Mouse (Mus musculus) limb, embryonic 10.5 days (tissue): ENCODE results near the gene Skor1. TPM values are rescaled to one million over a fixed set of nuclear protein-coding genes. Genes with fewer than 3 reads are reported as not detected.

Experiments used
- DNase-seq: peaks from one replicate; pipeline ENCODE4 v3.0.0-alpha.2; 2017; ENCODE audit warnings: low spot score
- H3K27ac ChIP-seq: fragments of 300-500 bp; sonication (generic); 2 replicates; pipeline ENCODE4 v1.5.1; 2016; ENCODE audit warnings: mild to moderate bottlenecking
- H3K27me3 ChIP-seq: fragments of 300-500 bp; sonication (generic); 2 replicates; pipeline ENCODE4 v1.6.1; 2016; ENCODE audit warnings: low read depth, mild to moderate bottlenecking; ENCODE audit not compliant: poor library complexity, severe bottlenecking
- H3K36me3 ChIP-seq: fragments of 300-500 bp; sonication (generic); 2 replicates; pipeline ENCODE4 v1.6.1; 2016; ENCODE audit warnings: mild to moderate bottlenecking, moderate library complexity
- H3K4me1 ChIP-seq: fragments of 300-500 bp; sonication (generic); 2 replicates; pipeline ENCODE4 v1.6.1; 2016
- H3K4me3 ChIP-seq: fragments of 300-500 bp; sonication (generic); 2 replicates; pipeline ENCODE4 v1.5.1; 2016; ENCODE audit warnings: mild to moderate bottlenecking, moderate library complexity
- H3K9me3 ChIP-seq: fragments of 300-500 bp; sonication (generic); replicated peaks from 2 replicates; pipeline ENCODE4 v1.6.1; 2016; ENCODE audit warnings: mild to moderate bottlenecking
- WGBS: fragments of 180-500 bp; shearing (Covaris S2); methylation state at CpG from one replicate; pipeline ENCODE4 v1.1.7; 2016; 5-methylcytosine and 5-hydroxymethylcytosine counted together
- polyA plus RNA-seq: library from polyadenylated mRNA; unstranded; fragments of >200 nt; fragmentation: Nextera tagmentation; extraction: Ambion mirVana; gene quantifications from 2 replicates; pipeline ENCODE4 v1.2.1, GENCODE M21; 2016

Gene Skor1
- polyA plus RNA-seq, 1 experiment from 2014 or later = 0.14 TPM

DNA sequence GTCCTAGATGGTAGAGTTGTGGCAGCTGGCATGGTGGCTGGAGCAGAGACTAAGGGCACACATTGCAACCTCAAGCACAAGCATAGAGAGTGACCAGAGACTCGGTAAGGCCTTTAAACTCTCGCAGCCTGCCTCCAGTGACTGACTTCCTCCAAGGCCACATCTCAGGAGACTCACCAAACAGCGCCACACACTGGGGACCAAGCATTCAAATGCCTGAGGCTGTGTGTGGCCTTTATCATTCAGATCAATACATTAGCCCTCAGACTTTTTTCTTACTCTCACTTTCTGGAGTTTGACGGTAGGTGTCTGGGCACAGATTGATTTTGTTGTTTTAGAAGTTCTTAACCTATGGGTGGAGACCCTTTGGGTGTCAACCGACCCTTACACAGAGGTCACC lies 30.4 kb downstream of the Skor1 start:
- no peak overlapping the region for H3K4me3 ChIP-seq
- H3K9me3 ChIP-seq = no peaks in the 10 kb centered on the region
- no peaks in the 10 kb centered on the region for H3K27me3 ChIP-seq
- no peaks in the 10 kb centered on the region for H3K36me3 ChIP-seq
- no peak for DNase-seq
- H3K27ac ChIP-seq = no peak overlapping the region
- 69% methylated on average over 5 of the region's 5 CpGs for WGBS
- H3K4me1 ChIP-seq = peaks cover 9% of the 10 kb centered on the region

DNA sequence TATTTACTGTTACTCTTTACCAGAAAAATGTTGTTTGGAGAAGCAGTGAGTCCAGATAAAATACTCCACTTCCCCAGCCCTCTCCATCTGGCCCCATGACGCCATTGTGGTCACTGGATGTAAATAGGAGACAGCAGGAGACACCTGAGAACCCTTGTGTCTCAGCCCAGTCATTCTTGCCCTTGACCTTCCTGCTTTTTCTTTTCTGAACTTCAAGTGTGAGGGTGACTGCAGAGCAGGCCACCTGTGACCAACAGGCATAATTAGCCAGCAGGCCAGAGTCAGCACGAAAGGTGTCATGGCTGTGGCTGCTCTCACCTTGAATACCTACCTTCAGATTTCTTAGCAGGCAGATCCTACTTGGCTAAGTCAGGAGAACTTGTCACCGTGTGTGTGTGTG lies 36.2 kb downstream of the Skor1 start:
- no peaks in the 10 kb centered on the region for H3K9me3 ChIP-seq
- 63% methylated on average over 3 of the region's 3 CpGs for WGBS
- DNase-seq = no peak

DNA sequence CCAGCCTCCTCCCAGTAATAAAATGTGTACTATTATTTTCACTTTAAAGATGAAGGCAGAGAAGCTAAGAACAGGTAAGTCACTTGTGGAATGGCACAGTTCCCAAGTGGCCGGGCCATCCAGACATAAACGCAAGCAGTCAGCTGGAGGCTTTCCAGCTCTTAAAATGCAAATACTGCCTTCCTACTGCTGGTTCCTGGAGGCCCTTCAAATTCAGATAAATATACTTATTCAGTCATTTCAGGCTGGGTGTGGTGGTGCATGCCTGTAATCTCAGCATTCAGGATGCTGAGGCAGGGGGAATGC lies 39.0 kb downstream of the Skor1 start:
- WGBS = 43% methylated on average over 2 of the region's 2 CpGs
- peak overlapping the region; percentile 61; the same call in 1 of the 2 replicates for H3K4me3 ChIP-seq
- peaks cover 20% of the 10 kb centered on the region for H3K4me1 ChIP-seq
- H3K27me3 ChIP-seq = no peaks in the 10 kb centered on the region
- H3K27ac ChIP-seq = peak overlapping the region; percentile 97; the same call in 1 of the 2 replicates
- no peaks in the 10 kb centered on the region for H3K36me3 ChIP-seq
- H3K9me3 ChIP-seq = no peaks in the 10 kb centered on the region
- no peak for DNase-seq

More for the DNA sequence above, 36.2 kb downstream of the Skor1 start:
- H3K36me3 ChIP-seq = no peaks in the 10 kb centered on the region
- no peak overlapping the region for H3K27ac ChIP-seq
- no peaks in the 10 kb centered on the region for H3K27me3 ChIP-seq
- no peak overlapping the region for H3K4me3 ChIP-seq
- H3K4me1 ChIP-seq = peaks cover 28% of the 10 kb centered on the region

DNA sequence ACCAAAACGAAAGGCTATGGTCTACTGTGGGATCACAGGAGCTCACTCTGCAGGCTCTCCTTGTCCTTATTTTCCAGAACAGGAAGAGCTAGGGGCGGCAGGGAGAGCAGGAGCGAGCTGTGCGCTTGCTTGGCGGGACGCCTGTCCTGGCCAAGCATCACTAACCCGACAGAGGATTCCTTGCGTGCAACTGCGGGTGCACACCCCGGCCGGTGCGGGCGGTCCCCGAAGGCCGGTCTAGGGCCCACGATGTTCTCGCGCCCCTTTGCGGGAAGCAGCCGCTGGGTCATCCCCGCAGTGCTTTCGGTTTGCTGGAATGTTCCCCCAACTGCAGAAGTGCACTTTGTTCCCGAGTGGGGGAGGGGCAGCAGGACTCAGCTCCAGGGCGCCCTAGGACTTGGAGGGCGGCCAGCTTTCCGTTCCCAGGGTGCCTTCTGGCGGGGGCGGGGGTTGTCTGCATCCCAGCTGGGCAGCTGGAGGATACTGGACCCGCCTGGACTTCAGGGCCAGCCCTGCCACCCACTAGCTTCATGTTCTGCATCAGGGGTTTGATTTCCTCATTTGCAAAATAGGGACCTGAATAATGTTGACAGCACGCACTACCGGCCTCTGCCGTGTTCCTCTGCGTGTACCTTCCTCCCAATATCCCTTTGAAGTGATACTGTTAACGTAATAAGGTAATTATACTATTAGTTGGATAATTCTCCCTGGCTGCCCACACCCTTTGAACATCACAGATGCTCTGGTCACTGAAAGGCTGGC lies 39.6 kb downstream of the Skor1 start:
- peak overlapping the region; percentile 97 for H3K27ac ChIP-seq
- H3K4me1 ChIP-seq = peaks cover 20% of the 10 kb centered on the region
- no peaks in the 10 kb centered on the region for H3K9me3 ChIP-seq
- DNase-seq = peak; percentile 85
- H3K27me3 ChIP-seq = no peaks in the 10 kb centered on the region
- WGBS = 2% methylated on average over 34 of the region's 34 CpGs
- peak overlapping the region; percentile 61 for H3K4me3 ChIP-seq
- no peaks in the 10 kb centered on the region for H3K36me3 ChIP-seq

DNA sequence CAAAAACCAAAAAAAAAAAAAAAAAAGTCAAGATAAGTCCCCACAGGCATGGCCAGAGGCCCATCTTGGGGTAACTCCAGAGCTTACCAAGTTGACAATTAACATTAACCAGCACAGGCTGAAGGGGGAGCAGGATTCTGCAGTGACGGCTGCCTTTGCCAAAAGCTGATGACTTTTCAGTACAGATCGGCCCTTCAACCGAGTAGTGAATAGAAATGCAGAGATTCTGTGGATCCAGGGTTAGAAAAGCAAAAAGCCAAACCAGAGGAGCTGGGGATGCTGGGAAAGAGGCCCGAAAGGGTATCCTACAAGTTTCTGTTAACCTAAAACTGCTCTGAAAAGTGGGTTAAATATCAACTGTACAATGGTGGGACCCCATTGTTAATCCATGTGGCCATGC lies 40.2 kb downstream of the Skor1 start:
- H3K9me3 ChIP-seq = no peaks in the 10 kb centered on the region
- H3K36me3 ChIP-seq = no peaks in the 10 kb centered on the region
- H3K27me3 ChIP-seq = no peaks in the 10 kb centered on the region
- H3K4me3 ChIP-seq = peak overlapping the region; percentile 61
- 62% methylated on average over 4 of the region's 4 CpGs for WGBS
- H3K27ac ChIP-seq = peak overlapping the region; percentile 97
- no peak for DNase-seq
- peaks cover 20% of the 10 kb centered on the region for H3K4me1 ChIP-seq

DNA sequence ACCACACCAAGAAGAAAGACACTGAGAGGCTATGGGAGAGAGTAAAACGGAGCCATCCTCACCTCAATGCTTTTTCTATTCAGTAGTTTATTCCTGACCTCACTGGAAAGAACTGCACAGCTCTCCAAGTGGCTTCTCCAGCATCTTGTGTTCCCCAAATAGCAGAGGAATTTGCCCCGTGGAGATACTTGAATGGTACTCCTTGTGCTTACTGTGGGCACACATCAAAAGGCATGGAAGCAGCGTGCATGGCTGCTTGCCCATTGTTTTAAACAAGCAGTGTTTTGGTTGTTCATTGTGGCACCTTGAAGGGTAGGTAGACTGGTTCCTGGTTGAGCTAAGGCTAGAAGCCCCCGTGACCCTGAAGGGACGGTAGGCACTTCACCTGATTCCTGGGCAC lies 48.1 kb downstream of the Skor1 start:
- DNase-seq = no peak
- no peaks in the 10 kb centered on the region for H3K27me3 ChIP-seq
- no peaks in the 10 kb centered on the region for H3K9me3 ChIP-seq
- peaks cover 8% of the 10 kb centered on the region; the same call in 1 of the 2 replicates for H3K4me1 ChIP-seq
- no peak overlapping the region for H3K27ac ChIP-seq
- no peaks in the 10 kb centered on the region for H3K36me3 ChIP-seq
- 87% methylated on average over 5 of the region's 5 CpGs for WGBS
- H3K4me3 ChIP-seq = no peak overlapping the region

DNA sequence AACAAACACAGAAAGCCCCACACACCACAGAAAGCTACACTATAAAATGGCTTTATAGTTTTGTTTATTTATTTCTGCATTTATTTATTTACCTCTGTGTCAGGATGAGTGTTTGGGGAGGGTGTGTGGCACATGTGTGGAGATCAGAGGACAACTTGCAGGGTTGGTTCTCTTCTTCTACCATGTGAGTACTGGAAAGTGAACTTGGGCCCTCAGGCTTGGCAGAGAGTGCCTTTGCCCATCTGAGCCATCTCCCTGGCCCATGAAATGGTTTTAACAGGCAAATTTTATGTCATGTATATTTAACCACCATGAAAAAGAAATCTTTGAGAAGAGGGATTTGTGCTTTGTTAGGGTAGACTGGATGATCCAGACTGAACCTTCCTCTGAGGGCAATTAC lies 48.9 kb downstream of the Skor1 start:
- no peaks in the 10 kb centered on the region for H3K9me3 ChIP-seq
- H3K27me3 ChIP-seq = no peaks in the 10 kb centered on the region
- peaks cover 15% of the 10 kb centered on the region for H3K4me1 ChIP-seq
- DNase-seq = no peak
- no peak overlapping the region for H3K4me3 ChIP-seq
- H3K36me3 ChIP-seq = no peaks in the 10 kb centered on the region
- H3K27ac ChIP-seq = no peak overlapping the region

DNA sequence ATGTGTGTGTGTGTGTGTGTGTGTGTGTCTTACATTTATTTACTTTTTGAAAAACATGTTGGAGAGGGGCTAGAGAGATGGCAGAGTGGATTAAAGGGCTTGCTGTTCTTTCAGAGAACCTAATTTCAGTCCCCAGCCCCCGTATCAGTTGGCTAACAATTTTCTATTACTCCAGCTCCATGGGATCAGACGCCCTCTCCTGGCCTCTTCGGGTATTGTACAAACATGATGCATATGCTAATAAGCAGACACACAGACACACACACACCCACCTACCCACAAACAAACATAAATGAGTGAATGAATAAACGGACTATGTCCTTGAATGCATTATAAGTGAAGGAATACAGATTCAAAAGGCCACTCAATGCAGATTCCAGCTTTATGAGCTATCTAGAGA lies 49.4 kb downstream of the Skor1 start:
- Histone ChIP-seq H3K27ac (no peak overlapping the region), H3K4me1 (peaks cover 15% of the 10 kb centered on the region), H3K27me3 (no peaks in the 10 kb centered on the region), H3K4me3 (no peak overlapping the region), H3K9me3 (no peaks in the 10 kb centered on the region), H3K36me3 (no peaks in the 10 kb centered on the region)
- no peak for DNase-seq
- 84% methylated on average over 4 of the region's 4 CpGs for WGBS

DNA sequence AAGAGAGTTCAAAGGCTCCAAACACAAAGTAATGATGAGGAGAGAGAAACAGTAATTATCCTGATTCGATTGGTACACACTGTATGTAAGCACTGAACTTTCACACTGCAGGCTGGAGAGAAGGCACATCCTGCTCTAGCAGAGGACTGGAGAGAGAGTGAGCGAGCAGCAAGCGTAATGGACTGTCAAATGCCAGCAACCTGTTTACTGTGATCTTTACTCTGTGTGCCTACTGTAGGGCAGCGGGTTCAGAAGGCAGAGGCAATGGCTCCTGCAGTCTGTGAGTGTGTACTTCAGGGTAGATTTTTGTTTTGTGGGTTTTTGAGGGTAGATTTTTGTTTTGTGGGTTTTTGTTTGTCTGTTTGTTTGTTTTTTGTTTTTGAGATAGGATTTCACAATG lies 49.9 kb downstream of the Skor1 start:
- DNase-seq = no peak
- Histone ChIP-seq H3K9me3 (no peaks in the 10 kb centered on the region), H3K4me1 (peaks cover 15% of the 10 kb centered on the region), H3K27ac (no peak overlapping the region), H3K4me3 (no peak overlapping the region), H3K36me3 (no peaks in the 10 kb centered on the region), H3K27me3 (no peaks in the 10 kb centered on the region)
- WGBS = 80% methylated on average over 4 of the region's 4 CpGs

DNA sequence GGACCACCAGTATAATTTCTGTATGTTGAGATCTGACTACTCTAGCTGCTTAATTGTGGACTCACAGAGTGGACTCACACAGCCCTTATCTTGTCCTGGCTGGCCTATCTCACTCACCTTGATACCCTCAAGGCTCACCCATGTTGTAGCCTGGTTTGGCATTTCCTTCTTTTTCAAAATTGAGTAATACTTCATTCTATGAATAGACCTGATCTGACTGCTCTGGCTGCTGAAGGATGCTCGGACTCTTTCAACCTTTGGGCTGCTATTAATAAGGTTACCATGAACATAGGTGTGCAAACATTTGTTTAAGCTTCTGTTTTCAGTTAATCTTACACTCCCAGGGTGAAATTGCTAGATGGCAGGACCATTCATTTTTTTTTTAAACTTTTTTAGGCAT lies 51.6 kb downstream of the Skor1 start:
- Histone ChIP-seq H3K27me3 (no peaks in the 10 kb centered on the region), H3K27ac (no peak overlapping the region), H3K4me3 (no peak overlapping the region), H3K9me3 (no peaks in the 10 kb centered on the region), H3K4me1 (peaks cover 30% of the 10 kb centered on the region), H3K36me3 (no peaks in the 10 kb centered on the region)
- 82% methylated on average over 1 of the region's 1 CpGs for WGBS
- DNase-seq = no peak

DNA sequence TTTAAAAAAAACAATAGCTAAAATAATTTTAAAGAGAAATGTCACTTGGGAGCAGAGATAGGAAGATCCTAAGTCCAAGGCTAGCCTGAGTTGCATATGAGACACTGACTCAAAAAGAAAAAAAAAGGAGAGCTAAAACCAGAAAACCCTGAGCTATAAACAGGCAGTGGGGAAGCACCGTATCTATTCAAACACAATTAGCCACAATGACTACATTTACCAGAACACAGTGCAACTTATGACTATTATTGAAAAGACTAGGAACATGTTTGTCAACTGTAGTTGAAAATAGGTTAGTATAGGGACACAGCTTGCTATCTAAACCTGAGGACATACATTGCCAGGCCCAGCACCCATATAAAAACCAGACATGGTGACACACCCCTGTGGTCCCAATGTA lies 54.7 kb downstream of the Skor1 start:
- Histone ChIP-seq H3K9me3 (no peaks in the 10 kb centered on the region), H3K36me3 (no peaks in the 10 kb centered on the region), H3K4me1 (peaks cover 46% of the 10 kb centered on the region), H3K27ac (no peak overlapping the region), H3K4me3 (no peak overlapping the region), H3K27me3 (no peaks in the 10 kb centered on the region)
- no peak for DNase-seq
- 97% methylated on average over 1 of the region's 1 CpGs for WGBS

DNA sequence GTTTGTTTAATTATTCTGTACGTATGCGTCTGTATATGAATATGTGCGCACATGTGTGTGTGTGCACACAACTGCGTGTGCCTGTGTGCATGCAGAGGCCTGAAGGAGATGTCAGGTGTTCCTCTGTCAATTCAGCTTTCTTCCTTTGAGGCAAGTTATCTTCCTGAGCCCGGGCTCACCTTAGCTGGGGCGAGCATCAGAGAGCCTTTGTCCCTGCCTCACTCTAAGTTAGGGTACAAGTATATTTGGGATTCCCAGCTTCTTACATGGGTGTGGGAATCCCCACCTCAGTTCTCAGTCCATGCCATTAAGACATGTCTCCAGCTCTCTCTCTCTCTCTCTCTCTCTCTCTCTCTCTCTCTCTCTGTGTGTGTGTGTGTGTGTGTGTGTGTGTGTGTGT lies 56.2 kb downstream of the Skor1 start:
- Histone ChIP-seq H3K27me3 (no peaks in the 10 kb centered on the region), H3K4me1 (peaks cover 42% of the 10 kb centered on the region), H3K9me3 (no peaks in the 10 kb centered on the region), H3K36me3 (no peaks in the 10 kb centered on the region), H3K4me3 (peak overlapping the region; percentile 49), H3K27ac (peak overlapping the region; percentile 93)
- 11% methylated on average over 6 of the region's 6 CpGs for WGBS
- no peak for DNase-seq

DNA sequence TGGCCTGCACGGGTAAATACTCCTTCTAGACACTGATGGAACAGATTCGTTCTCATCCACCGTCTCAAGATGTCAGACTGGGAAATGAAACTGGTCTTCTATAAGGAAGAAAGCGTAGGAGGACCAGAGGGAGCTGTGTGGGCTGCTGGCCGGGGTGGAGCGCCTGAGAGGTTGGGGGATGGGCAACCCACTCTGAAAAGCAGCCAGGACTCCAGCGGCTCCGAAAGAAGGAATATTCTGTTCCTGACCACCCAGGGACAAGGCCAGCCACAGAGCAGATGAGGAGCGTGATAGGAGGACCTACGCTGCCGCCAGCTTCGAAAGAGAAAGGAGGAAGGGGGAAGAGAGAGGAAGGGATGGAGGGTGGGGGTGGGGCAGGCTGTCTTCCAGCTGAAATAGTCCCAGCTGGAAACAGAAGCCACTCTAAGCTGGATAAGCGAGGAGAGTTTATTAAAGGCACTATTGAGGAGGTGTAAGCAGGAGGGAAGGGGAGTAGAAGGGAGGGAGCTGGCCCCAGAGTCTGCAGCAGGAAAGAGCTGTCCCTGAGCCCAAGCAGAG lies 56.7 kb downstream of the Skor1 start:
- WGBS = 1% methylated on average over 13 of the region's 13 CpGs
- H3K4me3 ChIP-seq = peak overlapping the region; percentile 49

More for the DNA sequence above, 56.7 kb downstream of the Skor1 start:
- no peaks in the 10 kb centered on the region for H3K36me3 ChIP-seq
- H3K9me3 ChIP-seq = no peaks in the 10 kb centered on the region
- no peaks in the 10 kb centered on the region for H3K27me3 ChIP-seq
- H3K27ac ChIP-seq = peak overlapping the region; percentile 93
- DNase-seq = peak; percentile 78
- peaks cover 42% of the 10 kb centered on the region for H3K4me1 ChIP-seq
